ENCODE assay signal across 8 mouse cellular contexts in the genomic region with DNA sequence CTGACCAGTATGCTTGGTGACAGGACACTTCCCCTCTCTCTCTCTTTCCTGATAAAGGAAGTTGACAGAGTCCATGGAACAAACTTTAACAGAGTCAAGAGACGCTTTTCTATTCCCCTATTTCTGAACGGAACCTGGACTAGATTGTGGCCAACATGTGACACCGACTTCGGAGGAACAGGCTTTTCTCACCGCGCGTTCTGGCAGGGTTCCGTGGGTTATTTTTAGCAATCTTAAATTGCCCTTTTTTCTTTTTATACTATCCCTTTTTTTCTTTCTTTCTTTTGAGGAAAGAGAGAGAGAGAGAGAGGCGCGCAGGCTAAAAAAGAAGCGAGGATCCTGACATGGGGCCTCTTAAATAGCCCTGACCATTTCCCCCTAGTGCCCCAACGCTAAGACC. TPM values are rescaled to one million over a fixed set of nuclear protein-coding genes. Genes with fewer than 3 reads are reported as not detected.
DNase-seq lines count a peak whose midpoint lies in the region; ATAC-seq lines count a peak whose summit lies in the region.

No protein-coding gene starts in this region.

- H3K4me3 ChIP-seq in hindbrain, embryonic 11.5 days (ENCODE audit: low read depth, low read length), result peak overlapping the region; percentile 81
- H3K4me3 ChIP-seq in midbrain, embryonic 10.5 days, result peak overlapping the region; percentile 90

- H3K9me3 ChIP-seq in hindbrain, embryonic 11.5 days (ENCODE audit: control insufficient read depth, low read length), result no peaks in the 10 kb centered on the region
- H3K9me3 ChIP-seq in midbrain, embryonic 10.5 days (replicated peaks), result no peaks in the 10 kb centered on the region

- no peak for ATAC-seq in hindbrain, embryonic 11.5 days (ENCODE audit: low FRiP score)

- H3K9ac ChIP-seq in hindbrain, embryonic 11.5 days (ENCODE audit: low read depth, low read length), result peak overlapping the region; percentile 93

- no peak overlapping the region; the same call in 1 of the 2 replicates for H3K27ac ChIP-seq in hindbrain, embryonic 11.5 days (ENCODE audit: low read depth, low read length)
- H3K27ac ChIP-seq in midbrain, embryonic 10.5 days (replicated peaks), result peak overlapping the region; percentile 95

- H3K36me3 ChIP-seq in hindbrain, embryonic 11.5 days (ENCODE audit: control insufficient read depth, insufficient read depth, low read length), result no peaks in the 10 kb centered on the region
- H3K36me3 ChIP-seq in midbrain, embryonic 10.5 days, result peaks cover 37% of the 10 kb centered on the region

- intact Hi-C loops in left cerebral cortex, postnatal 4 days (cut with DNase I), result no loop called here

- 5% methylated on average over 12 of the region's 12 CpGs for WGBS in hindbrain, embryonic 11.5 days
- 14% methylated on average over 12 of the region's 12 CpGs for WGBS in midbrain, embryonic 10.5 days

- H3K4me2 ChIP-seq in hindbrain, embryonic 11.5 days (replicated peaks; ENCODE audit: low read depth, low read length), result peak overlapping the region; percentile 89

- DNase-seq in heart, adult 8-10 months (ENCODE audit: low spot score), result peak; percentile 33
- no peak for DNase-seq in heart, postnatal 4 days
- DNase-seq in brain, adult 2 months (ENCODE audit: low read depth, low spot score), result peak; percentile 64
- peak; percentile 29 for DNase-seq in hindbrain, embryonic 11.5 days (ENCODE audit: low spot score)
- DNase-seq in midbrain, embryonic 10.5 days (ENCODE audit: low spot score), result no peak
- DNase-seq in frontal cortex, adult 2 months (ENCODE audit: extremely low spot score in 1 of 2, low spot score in 1 of 2), result no peak
- DNase-seq in left cerebral cortex, postnatal 4 days, result no peak
- no peak for DNase-seq in adrenal gland, postnatal 25 days

- peaks cover 16% of the 10 kb centered on the region for H3K4me1 ChIP-seq in hindbrain, embryonic 11.5 days (replicated peaks; ENCODE audit: control insufficient read depth, insufficient read depth, low read length)
- H3K4me1 ChIP-seq in midbrain, embryonic 10.5 days, result peaks cover 78% of the 10 kb centered on the region

- H3K27me3 ChIP-seq in hindbrain, embryonic 11.5 days (ENCODE audit: control insufficient read depth, insufficient read depth, low read length), result no peaks in the 10 kb centered on the region
- no peaks in the 10 kb centered on the region for H3K27me3 ChIP-seq in midbrain, embryonic 10.5 days (ENCODE audit: low read depth, poor library complexity, severe bottlenecking)

RNA-seq across cellular contexts. Expression of a gene that starts 0.7 kb away (rescaled TPM):
- total RNA-seq in heart, adult 8-10 months (2022), result 10 to 100 TPM; 60.3 to 72.2 (median 64.4) TPM
- 10 to 100 TPM; 60.5 to 63.4 TPM for total RNA-seq in heart, postnatal 4 days (2021)
- 16.9 and 20.7 TPM in 2 replicates for polyA plus RNA-seq in hindbrain, embryonic 11.5 days (2014; fragmentation: Nextera tagmentation; extraction: Ambion mirVana)
- polyA plus RNA-seq in midbrain, embryonic 10.5 days (2016; fragmentation: Nextera tagmentation; extraction: Ambion mirVana), result 27.0 and 29.6 TPM in 2 replicates
- polyA plus RNA-seq in frontal cortex, adult 2 months (2012; rRNA removed), result 17.9 and 20.6 TPM in 2 replicates
- 100 to 1,000 TPM; 217 to 222 TPM for total RNA-seq in left cerebral cortex, postnatal 4 days (2021)
- total RNA-seq in adrenal gland, postnatal 25 days (2021), result 12.7 and 14.3 TPM in 2 replicates

RNA-seq across cellular contexts. Expression of a gene that starts 0.8 kb away (rescaled TPM):
- total RNA-seq in heart, adult 8-10 months (2022), result under 1 TPM in 1 of 4 experiments, not detected in 3; 0.20 TPM
- 1 to 10 TPM in 1 of 2 experiments, under 1 TPM in 1; 0.27 to 1.4 TPM for total RNA-seq in heart, postnatal 4 days (2021)
- polyA plus RNA-seq in hindbrain, embryonic 11.5 days (2014; fragmentation: Nextera tagmentation; extraction: Ambion mirVana), result 16.5 and 19.3 TPM in 2 replicates
- polyA plus RNA-seq in midbrain, embryonic 10.5 days (2016; fragmentation: Nextera tagmentation; extraction: Ambion mirVana), result 20.6 and 21.8 TPM in 2 replicates
- polyA plus RNA-seq in frontal cortex, adult 2 months (2012; rRNA removed), result 1.7 and 1.9 TPM in 2 replicates
- total RNA-seq in left cerebral cortex, postnatal 4 days (2021), result 1 to 10 TPM; 7.3 to 8.5 TPM
- 0.29 and 1.7 TPM in 2 replicates for total RNA-seq in adrenal gland, postnatal 25 days (2021)

RNA-seq across cellular contexts. Expression of a gene that starts 40.1 kb away (rescaled TPM):
- 100 to 1,000 TPM; 108 to 126 (median 114) TPM for total RNA-seq in heart, adult 8-10 months (2022)
- total RNA-seq in heart, postnatal 4 days (2021), result 10 to 100 TPM; 52.1 to 53.2 TPM
- 12.6 and 15.3 TPM in 2 replicates for polyA plus RNA-seq in hindbrain, embryonic 11.5 days (2014; fragmentation: Nextera tagmentation; extraction: Ambion mirVana)
- polyA plus RNA-seq in midbrain, embryonic 10.5 days (2016; fragmentation: Nextera tagmentation; extraction: Ambion mirVana), result 32.0 and 33.6 TPM in 2 replicates
- polyA plus RNA-seq in frontal cortex, adult 2 months (2012; rRNA removed), result 182 and 207 TPM in 2 replicates
- 100 to 1,000 TPM in 1 of 2 experiments, 10 to 100 TPM in 1; 86.9 to 104 TPM for total RNA-seq in left cerebral cortex, postnatal 4 days (2021)
- total RNA-seq in adrenal gland, postnatal 25 days (2021), result 101 and 102 TPM in 2 replicates

Comparison
In these comparisons a context has a peak if more than half of its experiments do, and no peak if none do; other contexts are left out.
1. DNase-seq: peak in heart, adult 8-10 months (single experiment), brain, adult 2 months (single experiment) and hindbrain, embryonic 11.5 days (single experiment); none in heart, postnatal 4 days (single experiment), midbrain, embryonic 10.5 days (single experiment), frontal cortex, adult 2 months (0 of 2), left cerebral cortex, postnatal 4 days (single experiment) and adrenal gland, postnatal 25 days (single experiment).